Mouse (Mus musculus): ENCODE measurements around the gene Coro6.

DNA sequence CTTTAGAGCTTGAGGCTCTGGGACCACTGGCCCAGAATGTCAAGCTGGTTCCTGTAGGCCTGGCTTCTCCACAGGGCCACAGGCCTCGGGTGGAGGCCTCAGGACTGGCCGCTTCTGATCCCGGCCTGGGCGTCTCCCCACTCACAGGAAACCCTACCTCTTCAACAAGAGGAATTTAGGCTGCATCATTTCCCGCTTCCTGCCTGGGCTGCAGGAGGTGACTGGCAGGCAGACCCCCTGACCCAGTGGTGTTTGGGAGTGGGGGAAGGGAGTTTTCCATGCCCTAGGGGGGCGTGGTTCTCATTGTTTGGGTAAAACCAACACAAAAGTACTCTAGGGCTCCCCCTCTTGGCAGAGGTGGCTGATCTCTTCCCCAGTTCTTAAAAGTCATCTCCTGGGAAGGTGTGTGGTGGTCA, 35.1 kb downstream of the Coro6 start:
- TF ChIP-seq POLR2A (IDR thresholded peaks at IDR 0.05; ENCODE audit: control insufficient read depth, extremely low read depth, insufficient read depth, low read length, poor library complexity) (no peak), CTCF (IDR thresholded peaks at IDR 0.05; ENCODE audit: borderline replicate concordance, control insufficient read depth, extremely low read depth, insufficient read depth, low read length, poor library complexity) (0 out of 2 replicates have a peak, but pooled peaks have one; percentile 35)

All from thymus, adult 2 months (tissue).